Mouse (Mus musculus) kidney, embryonic 14.5 days (tissue): Measurements from ENCODE around the gene Robo1. TPM values are rescaled to one million over a fixed set of nuclear protein-coding genes. Genes with fewer than 3 reads are reported as not detected.
"Not testable (repeated sequence)": the region's sequence is repeated elsewhere in the genome, so short reads cannot be mapped to it uniquely, and the experiment has no call there.

Experiments used
- ATAC-seq: fragments of 200-750 bp; cut with Nextera tagmentation; 2 replicates; pipeline ENCODE4 v1.8.0; 2017; ENCODE audit warnings: moderate number of reproducible peaks, mild to moderate bottlenecking, moderate TSS enrichment, moderate library complexity; ENCODE audit not compliant: low FRiP score, low TSS enrichment
- H3K27ac ChIP-seq: fragments of 300-500 bp; sonication (generic); 2 replicates; pipeline ENCODE4 v1.5.1; 2014; ENCODE audit warnings: low read depth, mild to moderate bottlenecking, low read length, moderate library complexity, mixed read lengths
- H3K27me3 ChIP-seq: fragments of 300-500 bp; sonication (generic); 2 replicates; pipeline ENCODE4 v1.6.1; 2014; ENCODE audit warnings: mild to moderate bottlenecking, low read length; ENCODE audit not compliant: control insufficient read depth, insufficient read depth
- H3K36me3 ChIP-seq: fragments of 300-500 bp; sonication (generic); 2 replicates; pipeline ENCODE4 v1.6.1; 2014; ENCODE audit warnings: low read length, mixed read lengths; ENCODE audit not compliant: control insufficient read depth, insufficient read depth
- H3K4me1 ChIP-seq: fragments of 300-500 bp; sonication (generic); 2 replicates; pipeline ENCODE4 v1.6.1; 2014; ENCODE audit warnings: low read length, mixed read lengths; ENCODE audit not compliant: control insufficient read depth, insufficient read depth
- H3K4me2 ChIP-seq: fragments of 300-500 bp; sonication (generic); replicated peaks from 2 replicates; pipeline ENCODE4 v1.6.1; 2014; ENCODE audit warnings: low read depth, mild to moderate bottlenecking, low read length
- H3K4me3 ChIP-seq: fragments of 300-500 bp; sonication (generic); 2 replicates; pipeline ENCODE4 v1.5.1; 2014; ENCODE audit warnings: mild to moderate bottlenecking, low read length
- H3K9ac ChIP-seq: fragments of 300-500 bp; sonication (generic); 2 replicates; pipeline ENCODE4 v1.6.1; 2014; ENCODE audit warnings: low read depth, mild to moderate bottlenecking, low read length, moderate library complexity
- H3K9me3 ChIP-seq: fragments of 300-500 bp; sonication (generic); 2 replicates; pipeline ENCODE4 v1.6.1; 2016; ENCODE audit warnings: low read length; ENCODE audit not compliant: control insufficient read depth
- WGBS: fragments of 180-500 bp; shearing (Covaris S2); extraction: QIAGEN DNeasy Blood & Tissue Kit; methylation state at CpG from one replicate; pipeline ENCODE4 v1.1.7; 2014; 5-methylcytosine and 5-hydroxymethylcytosine counted together
- polyA plus RNA-seq: library from polyadenylated mRNA; unstranded; fragments of >200 nt; fragmentation: Nextera tagmentation; extraction: Ambion mirVana; gene quantifications from 2 replicates; pipeline ENCODE4 v1.2.1, GENCODE M21; 2014

Robo1 gene
- polyA plus RNA-seq, 1 experiment from 2014 or later, result 38.7 TPM

- Histone ChIP-seq H3K9me3 (no peaks in the 10 kb centered on the region), H3K27ac (no peak overlapping the region), H3K4me2 (no peak overlapping the region), H3K36me3 (no peaks in the 10 kb centered on the region), H3K9ac (no peak overlapping the region), H3K27me3 (no peaks in the 10 kb centered on the region), H3K4me3 (no peak overlapping the region), H3K4me1 (no peaks in the 10 kb centered on the region)
- ATAC-seq, result no peak
- WGBS, result 41% methylated on average over 6 of the region's 6 CpGs
Measured at GRCm38 (mm10) chr16:72510716-72511199, 202.7 kb downstream of the Robo1 start.

GRCm38 (mm10) chr16:72531337-72531736 lies 223.2 kb downstream of the Robo1 start:
- no peak overlapping the region for H3K4me3 ChIP-seq
- no peak for ATAC-seq
- H3K27ac ChIP-seq, result no peak overlapping the region
- H3K4me1 ChIP-seq, result no peaks in the 10 kb centered on the region
- no peaks in the 10 kb centered on the region for H3K9me3 ChIP-seq
- no peak overlapping the region for H3K4me2 ChIP-seq
- H3K36me3 ChIP-seq, result no peaks in the 10 kb centered on the region
- no peak overlapping the region for H3K9ac ChIP-seq
- H3K27me3 ChIP-seq, result no peaks in the 10 kb centered on the region
- WGBS, result 79% methylated on average over 2 of the region's 2 CpGs

- Histone ChIP-seq H3K36me3 (no peaks in the 10 kb centered on the region), H3K4me2 (no peak overlapping the region), H3K9ac (no peak overlapping the region), H3K4me1 (no peaks in the 10 kb centered on the region), H3K27me3 (no peaks in the 10 kb centered on the region), H3K4me3 (no peak overlapping the region), H3K9me3 (no peaks in the 10 kb centered on the region), H3K27ac (no peak overlapping the region)
- no peak for ATAC-seq
- 88% methylated on average over 4 of the region's 4 CpGs for WGBS
Measured at GRCm38 (mm10) chr16:72533900-72534571, 225.9 kb downstream of the Robo1 start.

GRCm38 (mm10) chr16:72538171-72538570 lies 230.1 kb downstream of the Robo1 start:
- Histone ChIP-seq H3K27ac (no peak overlapping the region), H3K9me3 (no peaks in the 10 kb centered on the region)
- WGBS, result 47% methylated on average over 3 of the region's 3 CpGs

GRCm38 (mm10) chr16:72543928-72544327 lies 235.8 kb downstream of the Robo1 start:
- WGBS, result 84% methylated on average over 3 of the region's 3 CpGs
- H3K4me3 ChIP-seq, result no peak overlapping the region
- H3K27ac ChIP-seq, result no peak overlapping the region
- no peak for ATAC-seq
- no peaks in the 10 kb centered on the region for H3K9me3 ChIP-seq
- no peaks in the 10 kb centered on the region for H3K36me3 ChIP-seq
- no peak overlapping the region for H3K4me2 ChIP-seq
- no peak overlapping the region for H3K9ac ChIP-seq
- no peaks in the 10 kb centered on the region for H3K4me1 ChIP-seq
- H3K27me3 ChIP-seq, result no peaks in the 10 kb centered on the region

More at GRCm38 (mm10) chr16:72538171-72538570, 230.1 kb downstream of the Robo1 start:
- no peak overlapping the region for H3K4me3 ChIP-seq
- no peaks in the 10 kb centered on the region for H3K36me3 ChIP-seq
- ATAC-seq, result no peak
- H3K4me1 ChIP-seq, result no peaks in the 10 kb centered on the region
- no peaks in the 10 kb centered on the region for H3K27me3 ChIP-seq
- H3K9ac ChIP-seq, result no peak overlapping the region
- no peak overlapping the region for H3K4me2 ChIP-seq

- Histone ChIP-seq H3K27ac (no peak overlapping the region), H3K4me3 (no peak overlapping the region), H3K9me3 (no peaks in the 10 kb centered on the region), H3K4me2 (no peak overlapping the region), H3K9ac (no peak overlapping the region), H3K27me3 (no peaks in the 10 kb centered on the region), H3K4me1 (no peaks in the 10 kb centered on the region), H3K36me3 (no peaks in the 10 kb centered on the region)
- no peak for ATAC-seq
- 67% methylated on average over 2 of the region's 2 CpGs for WGBS
Measured at GRCm38 (mm10) chr16:72544950-72545349, 236.8 kb downstream of the Robo1 start.

- WGBS, result 75% methylated on average over 8 of the region's 8 CpGs
- Histone ChIP-seq H3K27ac (no peak overlapping the region), H3K4me3 (no peak overlapping the region)
Measured at GRCm38 (mm10) chr16:72551672-72552243, 243.7 kb downstream of the Robo1 start.

GRCm38 (mm10) chr16:72553713-72554112 lies 245.6 kb downstream of the Robo1 start:
- ATAC-seq, result no peak
- no peak overlapping the region for H3K27ac ChIP-seq
- no peak overlapping the region for H3K9ac ChIP-seq
- no peaks in the 10 kb centered on the region for H3K4me1 ChIP-seq
- H3K9me3 ChIP-seq, result no peaks in the 10 kb centered on the region
- 44% methylated on average over 5 of the region's 5 CpGs for WGBS
- H3K4me2 ChIP-seq, result no peak overlapping the region
- no peaks in the 10 kb centered on the region for H3K36me3 ChIP-seq
- no peaks in the 10 kb centered on the region for H3K27me3 ChIP-seq
- H3K4me3 ChIP-seq, result no peak overlapping the region

More at GRCm38 (mm10) chr16:72551672-72552243, 243.7 kb downstream of the Robo1 start:
- Histone ChIP-seq H3K9me3 (no peaks in the 10 kb centered on the region), H3K4me2 (no peak overlapping the region), H3K9ac (no peak overlapping the region), H3K27me3 (no peaks in the 10 kb centered on the region), H3K36me3 (no peaks in the 10 kb centered on the region), H3K4me1 (no peaks in the 10 kb centered on the region)
- no peak for ATAC-seq

GRCm38 (mm10) chr16:72562149-72562548 lies 254.0 kb downstream of the Robo1 start:
- not testable (repeated sequence) for ATAC-seq, H3K4me3 ChIP-seq, H3K27me3 ChIP-seq, H3K4me1 ChIP-seq, H3K36me3 ChIP-seq, H3K4me2 ChIP-seq, H3K27ac ChIP-seq, H3K9ac ChIP-seq, H3K9me3 ChIP-seq
- 67% methylated on average over 2 of the region's 2 CpGs for WGBS
